Mouse (Mus musculus): ENCODE measurements around the gene Gm1043.
A peak's percentile ranks its signal among the peaks of the same experiment; 100 is the strongest.

Gm1043 gene

DNA sequence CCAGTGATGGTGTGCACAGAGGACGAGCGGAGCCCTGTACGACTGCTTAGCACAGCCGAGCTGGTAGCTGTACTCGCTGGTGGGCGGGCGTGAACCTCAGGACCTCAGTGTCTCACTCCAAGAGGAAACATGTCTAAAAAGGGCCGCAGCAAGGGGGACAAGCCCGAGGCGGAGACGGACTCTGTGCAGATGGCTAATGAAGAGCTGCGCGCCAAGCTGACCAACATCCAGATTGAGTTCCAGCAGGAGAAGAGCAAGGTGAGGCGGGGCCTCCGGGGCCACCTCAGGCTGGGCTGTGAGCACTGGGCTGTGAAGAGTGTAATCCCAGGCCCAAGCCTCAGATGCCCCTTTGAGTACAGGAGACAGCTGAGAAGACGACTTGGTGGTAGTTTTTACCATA is at the start of gene Gm1043:
Gene Gm1043 (plus strand): TSS at position 130 of the 400 bp plus-strand sequence.
- no peak for DNase-seq

DNA sequence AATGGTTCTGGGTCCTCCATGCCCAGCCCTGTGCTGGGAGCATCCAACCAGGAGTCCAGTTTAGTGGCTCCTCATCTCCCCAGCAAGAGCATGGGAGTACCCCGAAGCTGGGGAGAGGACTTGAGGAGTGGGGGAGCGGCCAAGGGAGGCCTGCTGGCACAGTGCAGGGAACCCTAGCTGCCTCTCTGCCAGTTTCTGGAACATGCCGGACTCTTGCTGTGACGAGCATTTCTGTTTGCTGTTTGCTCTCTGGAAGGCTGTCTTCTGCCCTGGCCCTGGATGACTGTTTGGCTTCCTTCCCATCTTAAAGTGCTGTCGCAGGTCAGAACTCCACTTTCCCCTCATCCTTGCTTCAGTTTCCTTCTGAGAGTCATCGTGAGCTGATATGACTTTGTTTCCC is 49.3 kb upstream of the Gm1043 start:
- DNase-seq, result peak; percentile 47

DNA sequence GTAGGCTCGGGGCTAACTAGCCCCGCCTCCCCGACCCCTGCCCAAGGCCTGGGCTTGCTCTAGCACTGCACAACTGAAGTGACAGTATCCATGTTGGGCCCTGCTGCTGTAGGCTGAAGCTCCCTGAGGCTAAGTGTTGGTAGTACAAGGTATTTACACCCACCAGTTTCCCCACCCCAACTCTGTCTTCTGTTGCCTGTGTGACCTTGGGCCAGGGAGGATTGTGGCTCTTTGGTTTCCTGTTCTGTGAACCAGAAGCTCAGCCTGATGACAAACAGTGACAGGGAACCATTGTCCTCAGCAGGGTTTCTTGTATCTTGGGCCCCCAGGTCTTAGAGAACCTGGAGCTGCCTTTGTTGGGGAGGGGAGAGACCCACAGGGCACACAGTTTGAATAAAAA is 48.3 kb upstream of the Gm1043 start:
- no peak for DNase-seq

DNA sequence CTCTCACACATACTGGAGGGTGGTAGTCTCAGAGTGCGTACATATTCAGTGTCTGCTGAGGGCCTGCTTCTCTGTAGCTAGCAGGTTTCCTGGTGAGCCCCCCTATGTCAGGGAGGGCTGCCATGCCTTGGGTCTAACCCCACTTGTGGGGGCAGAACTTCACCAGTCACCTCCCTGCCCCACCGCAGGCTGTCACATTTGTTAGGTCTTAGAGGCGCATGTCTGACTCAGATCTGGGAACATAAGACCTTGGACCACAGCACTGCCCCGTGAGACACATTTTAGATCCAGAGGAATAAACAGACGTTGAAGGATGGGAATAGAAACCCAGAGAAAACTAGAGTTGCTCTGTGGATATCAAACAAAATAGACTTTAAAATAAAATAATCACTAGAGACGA is 45.3 kb upstream of the Gm1043 start:
- DNase-seq, result no peak

DNA sequence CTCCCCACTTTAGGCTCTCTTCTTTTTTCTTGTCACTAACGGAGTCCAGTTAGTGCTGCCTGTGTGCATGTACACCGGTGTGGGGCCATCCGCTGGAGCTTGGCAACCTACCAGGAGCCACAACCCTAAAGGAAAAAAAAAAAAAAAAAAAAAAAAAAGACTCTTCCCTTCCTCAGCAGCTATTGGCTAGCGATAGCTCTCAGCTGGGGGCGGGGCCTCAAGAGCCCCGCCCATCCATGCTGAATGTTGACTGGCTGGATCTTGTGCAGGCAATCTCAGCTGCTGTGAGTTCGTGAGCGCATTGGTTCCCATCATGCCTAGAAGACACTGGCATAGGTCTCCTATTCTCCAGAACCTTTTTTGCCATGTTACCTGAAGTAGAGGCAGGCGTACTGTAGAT is 44.5 kb upstream of the Gm1043 start:
- DNase-seq, result no peak

DNA sequence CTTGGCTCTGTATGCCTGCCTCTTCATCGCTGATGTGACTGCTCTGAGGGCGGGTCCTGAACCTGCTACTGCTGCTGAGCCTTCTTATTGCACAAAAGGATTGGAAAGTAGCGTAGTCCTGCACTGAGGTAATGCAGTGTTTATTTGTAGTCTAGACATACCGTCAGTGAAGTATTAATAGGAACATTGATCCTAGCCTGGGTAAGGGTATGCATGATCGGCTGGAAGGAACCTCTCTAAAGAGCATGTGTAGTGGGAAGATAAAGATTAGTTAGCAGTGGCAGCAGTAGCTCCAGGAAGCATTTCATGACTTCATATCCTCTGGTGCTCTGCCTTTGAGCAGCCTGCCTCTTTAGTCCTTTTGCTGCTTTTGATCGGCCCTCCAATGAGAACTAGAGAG is 43.5 kb upstream of the Gm1043 start:
- DNase-seq, result no peak

DNA sequence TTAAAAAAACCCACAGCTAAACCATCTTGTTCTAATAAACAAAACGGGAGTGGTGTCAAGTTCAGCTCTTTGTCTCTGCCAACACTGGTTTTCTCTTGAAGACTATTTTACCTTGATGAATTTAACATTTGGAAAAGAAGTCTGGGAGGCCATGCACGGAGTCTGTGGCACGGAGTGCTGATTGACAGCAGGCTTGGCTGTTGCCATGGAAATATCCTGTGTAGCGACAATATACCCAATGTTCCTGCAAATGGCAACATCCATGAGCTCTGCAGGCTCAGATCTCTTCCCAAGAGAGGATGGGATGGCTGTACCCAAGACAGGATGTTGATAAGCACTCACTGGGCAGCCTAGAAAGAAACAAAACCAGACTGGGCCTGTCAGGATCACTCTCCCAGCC is 42.2 kb upstream of the Gm1043 start:
- no peak for DNase-seq

DNA sequence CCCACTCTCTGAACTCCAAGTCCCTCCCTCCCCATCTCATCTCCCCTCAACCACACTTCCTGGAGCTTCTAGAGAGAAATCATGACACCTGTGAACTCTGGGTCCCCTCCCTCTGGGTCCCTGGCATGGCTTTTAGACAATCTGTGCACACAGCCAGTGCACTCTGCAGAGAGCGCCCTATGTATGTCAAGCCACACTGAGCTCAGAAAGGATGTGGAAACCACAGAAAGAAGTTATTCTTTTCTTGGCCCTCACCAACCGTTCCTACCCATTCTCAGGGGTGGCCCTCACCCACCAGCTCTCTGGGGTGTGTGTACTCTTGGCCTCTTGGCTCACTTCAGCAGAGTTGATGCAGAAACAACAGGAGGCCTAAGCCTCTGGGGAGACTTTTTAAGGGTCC is 40.4 kb upstream of the Gm1043 start:
- no peak for DNase-seq

DNA sequence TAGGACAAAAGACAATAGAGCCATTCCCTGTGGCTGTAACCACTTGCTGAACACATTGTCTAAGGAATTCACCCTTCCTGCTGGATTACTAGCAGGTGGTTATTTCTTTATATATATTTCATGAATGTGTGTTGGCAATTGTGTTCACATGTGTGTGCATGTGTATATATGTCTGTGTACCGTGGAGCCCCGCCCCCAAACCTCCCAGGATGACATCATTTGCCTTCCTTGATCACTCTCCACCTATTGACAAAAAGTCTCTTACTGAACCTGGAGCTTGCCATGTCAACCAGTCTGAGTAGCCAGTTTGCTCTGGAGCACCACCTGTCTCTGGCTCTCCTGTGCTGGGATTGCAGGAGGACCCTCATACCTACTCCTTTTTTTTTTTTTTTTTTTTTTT is 39.6 kb upstream of the Gm1043 start:
- DNase-seq, result no peak

DNA sequence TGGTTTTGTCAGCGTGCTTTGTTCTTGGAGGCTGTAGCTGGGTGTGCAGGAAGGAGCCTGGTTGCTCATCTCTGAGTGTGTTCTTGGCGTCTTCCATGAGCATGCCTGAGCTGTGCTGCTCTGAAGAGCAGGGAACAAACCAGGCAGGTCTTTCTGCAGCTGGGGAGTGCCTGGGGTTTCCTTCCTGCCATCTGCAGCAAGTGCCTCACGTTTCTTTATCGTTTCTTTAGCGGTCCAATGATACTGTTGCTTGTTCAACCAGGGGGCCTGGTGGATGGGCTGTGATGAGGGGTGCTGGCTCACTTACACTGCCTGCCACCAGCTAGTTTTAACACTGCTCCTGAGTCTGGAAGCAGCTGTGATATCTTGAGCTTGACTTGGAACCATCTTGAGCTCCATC is 38.4 kb upstream of the Gm1043 start:
- DNase-seq, result no peak

DNA sequence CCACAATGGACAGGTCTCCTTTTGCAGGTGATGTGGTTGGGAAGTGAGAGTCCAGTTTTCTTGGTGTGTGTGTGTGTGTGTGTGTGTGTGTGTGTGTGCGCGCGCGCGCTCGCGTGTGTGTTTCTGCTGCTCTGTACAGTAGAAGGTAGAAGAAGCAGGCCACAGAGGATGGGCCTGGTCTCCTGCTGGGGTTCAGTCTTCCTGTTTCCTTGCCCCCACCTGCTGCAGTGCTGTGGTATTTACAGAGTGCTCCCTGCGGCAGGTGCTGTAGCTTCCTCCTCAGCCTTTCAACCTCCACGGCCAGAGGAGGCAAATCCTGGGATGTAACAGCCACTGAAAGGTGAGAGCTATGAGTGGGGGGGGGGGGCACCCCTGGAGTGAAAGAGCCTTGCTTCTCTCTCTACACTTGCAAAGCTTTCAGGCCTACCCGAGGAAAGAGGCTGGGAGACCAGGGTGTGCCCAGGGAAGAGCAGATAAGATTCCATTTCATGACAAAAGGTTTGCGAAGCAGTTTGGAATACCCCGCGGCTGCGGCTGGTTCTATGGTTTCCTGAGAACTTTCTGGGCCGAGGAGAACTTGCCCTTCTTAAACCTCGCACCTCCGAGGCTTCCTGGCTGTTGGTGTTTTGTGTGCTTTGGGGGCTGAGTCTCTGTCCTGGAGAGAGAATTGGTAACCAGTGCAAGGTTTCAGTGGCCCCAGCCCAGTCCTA is 37.8 kb upstream of the Gm1043 start:
- DNase-seq, result no peak

DNA sequence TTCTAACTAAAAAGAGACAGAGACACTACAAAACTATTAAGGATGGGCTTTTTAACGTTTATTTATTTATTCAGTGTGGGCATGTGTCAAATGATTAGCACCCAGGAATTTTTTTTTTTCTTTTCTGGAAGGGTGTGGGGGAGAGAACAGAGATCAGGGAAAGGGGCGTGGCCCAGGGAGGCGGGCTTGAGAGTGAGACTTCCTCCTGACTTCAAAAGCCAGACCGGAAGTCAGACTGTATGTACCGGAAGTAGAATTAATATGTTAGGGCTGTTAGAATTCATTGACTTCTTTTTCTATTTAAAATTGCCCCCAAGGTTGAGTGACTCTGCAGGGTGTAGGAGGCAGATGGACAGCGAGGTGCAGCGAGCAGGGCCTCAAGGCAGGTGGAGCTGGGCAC is 37.2 kb upstream of the Gm1043 start:
- DNase-seq, result no peak

DNA sequence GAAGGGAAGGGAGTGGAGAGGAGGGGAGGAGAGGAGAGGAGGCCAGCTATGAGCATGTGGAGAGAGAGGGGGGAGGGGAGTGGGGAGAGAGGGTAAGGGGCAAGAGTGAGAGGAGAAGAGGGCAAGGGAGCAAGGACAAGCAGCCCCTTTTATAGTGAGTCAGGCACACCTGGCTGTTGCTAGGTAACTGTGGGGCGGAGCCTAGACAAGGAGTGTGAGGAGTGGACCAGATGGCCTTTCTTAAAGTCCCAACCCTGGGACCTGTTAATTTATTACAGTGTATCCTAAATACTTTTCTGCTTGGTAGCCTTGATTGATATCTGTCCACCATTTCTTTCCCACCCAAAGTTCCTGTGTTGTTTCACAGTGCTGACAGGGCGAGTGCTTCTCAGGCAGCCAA is 36.1 kb upstream of the Gm1043 start:
- DNase-seq, result no peak

DNA sequence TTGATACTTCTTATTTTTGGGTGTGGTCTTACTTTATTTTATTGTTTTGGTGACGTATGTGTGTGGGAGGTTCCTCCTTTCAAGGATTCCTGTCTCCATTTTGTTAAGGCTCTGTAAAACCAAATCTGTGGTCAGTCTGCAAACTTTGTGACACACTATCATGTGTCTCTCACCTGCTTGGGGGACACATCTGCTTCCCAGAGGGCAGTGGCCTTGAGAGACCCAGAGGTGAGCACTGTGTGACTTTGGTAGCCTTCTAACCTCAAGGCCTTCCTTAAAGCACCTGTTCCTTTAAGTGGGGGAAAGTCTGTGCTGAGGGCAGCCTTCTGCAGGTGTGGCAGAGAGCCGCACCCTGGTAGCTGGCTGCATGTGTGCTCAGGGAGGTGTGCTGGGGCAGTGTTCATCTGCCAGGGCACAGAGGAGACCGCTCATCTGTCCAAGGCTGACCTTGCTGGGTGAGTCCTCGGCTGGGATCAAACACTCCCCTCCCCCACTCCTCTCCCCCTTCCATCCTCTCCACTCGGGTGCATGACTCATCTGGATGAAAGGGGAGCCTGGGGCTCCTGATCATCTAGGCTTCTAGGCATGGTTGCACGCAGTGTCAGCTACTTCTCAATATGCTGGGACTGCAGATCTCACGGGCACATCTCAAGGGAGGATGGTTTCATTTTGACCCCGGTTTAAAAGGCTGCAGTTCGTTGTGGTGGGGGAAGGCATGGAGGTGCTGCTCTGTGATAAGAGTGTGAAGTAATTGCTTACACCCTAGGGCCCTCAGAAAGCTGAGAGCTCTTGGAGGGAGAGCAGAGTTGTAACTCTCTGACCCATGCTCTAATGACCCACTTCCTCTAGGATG is 34.4 kb upstream of the Gm1043 start:
- DNase-seq, result no peak

DNA sequence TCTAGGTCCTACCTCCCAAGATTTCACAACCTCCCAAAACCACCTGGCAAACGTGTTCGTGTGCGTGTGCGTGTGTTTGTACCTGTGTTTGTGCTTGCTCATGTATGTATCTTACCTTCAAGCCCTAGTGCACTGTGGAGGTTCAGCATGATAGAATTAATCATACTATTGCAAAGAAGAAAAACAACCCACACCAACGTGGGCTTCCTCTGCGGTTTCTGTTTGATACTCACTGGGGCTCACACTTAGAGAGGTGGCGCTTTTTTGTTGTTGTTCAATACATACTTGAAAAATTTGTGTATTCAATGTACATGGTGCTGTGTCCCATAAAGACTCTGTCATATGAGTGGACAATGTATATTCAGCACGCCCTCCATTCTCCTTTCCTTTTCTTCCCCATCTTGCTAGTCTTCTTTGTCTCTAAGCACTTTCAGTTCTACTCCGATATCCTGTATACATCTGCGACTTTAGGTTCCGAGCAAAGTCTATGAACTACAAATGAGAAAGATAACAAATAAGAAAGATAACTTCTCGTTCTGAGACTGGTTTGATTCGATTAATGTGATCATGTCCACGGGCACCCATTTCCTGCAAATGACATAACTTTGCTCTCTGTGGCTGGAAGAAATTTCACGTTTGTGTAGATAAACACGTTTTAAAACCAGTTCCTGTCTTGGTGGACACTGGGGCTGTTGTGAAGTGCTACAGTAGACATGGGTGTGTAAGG is 33.6 kb upstream of the Gm1043 start:
- no peak for DNase-seq

DNA sequence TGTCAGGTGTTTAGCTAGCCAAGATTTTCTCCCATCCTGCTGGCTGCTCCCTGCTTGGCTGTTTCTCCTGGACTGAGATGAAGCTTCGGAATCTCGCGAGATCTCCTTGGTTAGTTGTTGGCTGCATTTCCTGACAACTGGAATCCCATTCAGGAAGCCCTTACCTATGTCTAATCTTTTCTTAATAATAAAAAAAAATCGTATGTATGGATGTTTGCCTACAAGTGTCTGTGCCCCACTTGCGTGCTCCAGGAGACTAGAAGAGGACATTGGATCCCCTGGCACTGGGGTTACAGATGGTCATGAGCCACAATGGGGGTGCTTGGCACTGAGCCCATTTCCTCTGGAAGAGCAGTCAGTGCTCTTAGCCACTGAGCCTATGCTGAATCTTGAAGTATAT is 32.3 kb upstream of the Gm1043 start:
- peak; percentile 67 for DNase-seq

DNA sequence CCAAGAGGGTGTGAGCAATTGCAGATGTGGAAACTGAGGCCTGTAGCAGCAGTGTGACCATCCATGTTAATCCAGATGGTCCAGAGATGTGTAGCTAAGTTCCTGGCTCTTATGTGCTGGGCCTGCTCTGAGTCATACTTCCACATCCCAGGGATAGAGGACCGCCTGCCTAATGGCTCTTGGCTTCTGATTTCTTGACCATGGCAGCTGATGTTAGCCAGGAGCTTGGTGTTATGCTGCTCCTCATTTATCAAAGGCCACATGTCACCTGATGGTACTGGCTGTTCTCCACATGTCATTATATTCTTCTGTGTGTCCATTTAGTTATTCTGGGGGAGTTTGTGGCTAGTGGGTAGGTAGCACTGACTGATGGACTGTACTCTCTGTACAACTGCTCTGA is 29.4 kb upstream of the Gm1043 start:
- no peak for DNase-seq

DNA sequence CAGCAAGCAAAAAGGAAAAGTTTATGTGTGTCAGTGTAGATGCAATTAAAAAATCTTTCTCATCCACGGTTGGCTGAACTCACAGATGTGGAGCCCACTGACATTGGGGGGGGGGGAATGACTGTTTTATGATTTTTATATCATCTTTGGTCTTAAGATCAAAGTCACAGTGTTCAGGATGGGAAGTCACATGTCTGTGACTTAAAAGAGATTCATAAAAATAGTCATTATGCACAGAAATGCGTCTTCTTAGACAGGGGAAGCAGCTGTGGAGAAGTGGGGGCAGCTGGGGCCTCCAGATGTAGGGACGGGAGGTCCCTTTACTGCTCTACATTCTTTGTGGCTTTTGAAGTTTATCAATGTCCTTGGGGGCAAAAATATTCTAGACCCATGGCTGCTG is 28.7 kb upstream of the Gm1043 start:
- DNase-seq, result no peak

DNA sequence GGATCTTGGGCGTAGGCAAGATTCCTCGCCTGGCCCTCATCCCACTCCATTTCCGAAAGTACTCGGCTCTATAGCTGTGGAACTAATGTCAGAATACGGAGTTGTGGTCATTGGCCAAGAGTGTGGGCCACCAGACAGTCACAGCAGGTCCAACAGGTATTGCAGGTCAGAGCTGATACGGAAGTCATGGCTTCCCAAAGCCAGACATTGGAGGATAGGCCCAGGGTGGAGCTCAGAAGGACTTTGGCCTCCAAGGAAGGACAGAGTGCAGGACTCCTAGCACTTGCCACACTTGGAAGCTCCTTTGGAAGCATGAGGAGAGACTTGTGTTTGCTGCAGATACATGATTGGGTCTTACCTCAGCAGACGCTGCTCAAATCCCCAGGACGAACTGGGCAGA is 23.6 kb upstream of the Gm1043 start:
- no peak for DNase-seq

DNA sequence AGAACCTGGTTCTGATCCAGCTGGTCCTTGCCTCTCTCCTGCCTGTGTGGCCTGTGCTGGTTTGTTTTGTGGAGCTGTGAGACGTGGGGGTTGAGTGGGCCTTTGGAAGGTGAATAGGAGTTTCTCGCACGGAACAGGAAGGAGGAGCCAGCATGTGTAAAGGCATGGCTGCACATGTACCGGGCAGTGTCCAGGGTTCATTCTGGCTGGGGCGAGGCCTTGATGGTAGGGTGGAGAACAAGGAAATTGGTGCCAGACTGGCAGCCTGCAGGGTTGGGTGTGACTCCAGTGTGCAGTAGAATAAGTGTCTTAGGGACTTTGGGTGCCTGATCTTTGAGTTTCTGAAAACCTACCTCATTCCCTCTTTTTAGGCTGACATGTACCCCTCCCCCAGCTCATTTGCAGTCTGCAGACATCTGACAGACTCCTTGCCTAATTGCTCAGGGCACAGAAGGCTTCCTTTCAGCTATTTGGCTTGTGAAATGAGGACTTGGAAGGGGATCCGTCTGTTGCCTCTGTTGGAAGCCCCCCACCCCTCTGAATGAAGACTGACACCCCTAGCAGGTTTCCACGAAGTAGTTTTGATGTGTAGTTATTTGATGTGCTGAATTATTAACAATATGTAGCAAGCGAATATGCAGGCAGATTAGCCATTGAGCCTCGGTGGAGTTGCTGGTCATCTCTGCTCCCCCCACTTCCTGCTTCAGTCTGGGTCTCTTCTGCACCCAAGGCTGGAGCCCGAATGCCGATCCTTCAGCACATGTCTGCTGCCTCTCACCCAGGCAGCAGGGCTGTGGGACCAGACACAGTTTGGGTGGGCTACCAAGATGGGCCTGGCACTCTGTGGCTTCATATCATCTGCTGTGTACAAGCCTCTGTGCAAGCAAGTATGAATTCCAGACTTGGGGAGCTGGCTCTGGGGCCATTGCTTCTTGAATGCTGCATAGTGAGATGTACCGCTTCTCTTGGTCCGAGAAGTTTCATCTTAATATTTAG is 20.4 kb upstream of the Gm1043 start:
- no peak for DNase-seq

DNA sequence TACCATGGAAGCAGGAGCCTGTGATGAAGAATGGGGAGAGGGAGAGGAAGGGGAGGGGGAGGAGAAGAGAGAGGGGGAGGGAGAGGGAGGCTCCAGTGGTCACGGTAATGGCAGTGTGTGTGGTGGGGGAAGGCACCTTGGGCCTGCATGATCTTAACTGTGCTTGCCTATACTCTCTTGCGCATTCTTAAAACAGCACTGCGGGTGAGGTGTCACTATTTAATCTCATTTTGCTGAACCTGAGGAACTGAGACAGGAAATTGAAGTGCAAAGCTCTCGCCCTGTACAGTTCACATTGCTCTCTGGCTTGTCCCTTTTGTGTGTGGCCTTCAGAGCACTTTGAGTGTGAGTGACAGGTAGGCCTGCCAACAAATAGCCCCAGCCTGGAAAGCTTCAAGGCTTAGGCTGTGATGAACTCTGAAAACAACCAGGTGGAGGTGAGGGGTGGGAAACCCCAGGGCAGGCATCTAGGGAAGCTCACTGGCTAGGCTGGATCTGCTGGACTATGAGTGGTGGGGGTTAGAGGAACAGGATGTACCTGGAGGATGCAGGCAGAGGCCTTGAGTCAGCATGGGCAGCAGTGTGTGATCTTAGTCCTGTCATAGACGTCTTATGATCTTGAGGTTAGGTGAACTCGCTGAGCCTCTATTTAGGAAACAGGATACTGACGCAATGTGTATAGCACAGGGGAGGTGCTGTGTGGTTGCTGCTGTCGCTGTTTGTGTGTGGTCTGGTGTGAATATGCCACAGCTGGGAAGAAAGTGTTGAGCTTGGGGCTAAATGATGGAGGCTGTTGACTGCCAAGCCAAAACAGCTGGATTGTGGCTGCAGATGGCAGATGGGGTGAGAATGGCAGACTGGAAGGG is 18.2 kb upstream of the Gm1043 start:
- DNase-seq, result no peak

DNA sequence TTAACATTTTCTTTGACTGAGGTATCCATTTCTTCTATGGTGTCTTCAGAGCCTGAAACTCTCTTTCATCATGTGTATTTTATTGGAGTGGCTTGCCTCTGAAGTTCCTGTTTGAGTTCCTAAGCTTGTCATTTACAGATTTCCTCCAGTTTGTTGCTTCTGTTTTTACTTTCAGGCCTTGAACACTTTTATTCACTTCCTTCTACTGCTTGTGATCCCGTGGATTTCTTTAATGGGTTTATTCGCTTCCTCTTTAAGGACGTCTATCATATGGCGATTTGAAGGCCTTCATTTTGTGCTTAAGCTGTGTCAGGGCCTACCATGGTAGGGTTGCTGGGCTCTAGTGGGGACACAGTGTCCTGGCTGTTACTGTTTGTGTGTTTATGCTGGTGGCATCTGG is 11.5 kb upstream of the Gm1043 start:
- DNase-seq, result no peak

Data from cerebellum, adult 9-11 months (tissue).